Mouse (Mus musculus): ENCODE results near the gene Slc9a5.

The Slc9a5 gene

GRCm38 (mm10) chr8:105348450-105349095 is at the start of gene Slc9a5:
TSS of gene Slc9a5 (plus strand) at chr8:105348843.
- peak; percentile 34 for DNase-seq (ENCODE audit: low spot score)

DNA sequence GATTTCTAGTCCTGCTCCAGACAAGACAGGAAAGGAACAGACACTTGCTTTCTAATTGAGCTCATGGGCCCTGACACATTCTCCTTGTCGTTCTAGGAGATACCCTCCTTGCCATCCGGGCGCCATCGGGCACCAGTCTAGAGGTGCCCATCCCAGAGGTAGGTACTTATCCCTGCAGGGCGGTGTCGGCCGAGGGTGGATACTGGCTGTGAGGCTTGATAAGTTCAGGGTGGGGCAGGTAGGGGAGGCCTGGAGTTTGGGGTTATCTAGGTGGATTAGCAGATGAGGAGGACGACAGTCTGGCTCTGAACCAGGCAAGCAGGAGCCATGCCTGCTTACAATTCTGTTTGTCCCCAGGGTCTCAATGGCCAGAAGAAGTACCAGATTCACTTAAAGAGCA is 48.7 kb upstream of the Slc9a5 start:
- DNase-seq (ENCODE audit: low spot score): no peak

DNA sequence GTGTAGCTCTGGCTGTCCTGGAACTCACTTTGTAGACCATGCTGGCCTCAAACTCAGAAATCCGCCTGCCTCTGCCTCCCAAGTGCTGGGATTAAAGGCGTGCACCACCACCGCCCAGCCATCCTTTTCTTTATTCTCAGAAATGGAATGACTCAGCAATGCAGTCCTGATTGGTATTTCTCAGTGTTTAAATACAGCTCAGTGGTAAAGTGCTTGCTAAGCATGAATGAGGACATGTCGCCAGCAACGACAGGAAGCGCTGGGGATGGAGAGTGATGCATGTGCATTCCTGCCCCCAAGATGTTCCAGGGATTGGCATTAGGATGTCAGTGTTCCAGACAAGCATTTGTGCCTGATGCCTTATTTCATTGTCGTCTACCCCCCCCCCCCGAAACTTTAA is 45.2 kb upstream of the Slc9a5 start:
- no peak for DNase-seq (ENCODE audit: low spot score)

- DNase-seq (ENCODE audit: low spot score): no peak
Measured at GRCm38 (mm10) chr8:105303874-105304273, 44.8 kb upstream of the Slc9a5 start.

DNA sequence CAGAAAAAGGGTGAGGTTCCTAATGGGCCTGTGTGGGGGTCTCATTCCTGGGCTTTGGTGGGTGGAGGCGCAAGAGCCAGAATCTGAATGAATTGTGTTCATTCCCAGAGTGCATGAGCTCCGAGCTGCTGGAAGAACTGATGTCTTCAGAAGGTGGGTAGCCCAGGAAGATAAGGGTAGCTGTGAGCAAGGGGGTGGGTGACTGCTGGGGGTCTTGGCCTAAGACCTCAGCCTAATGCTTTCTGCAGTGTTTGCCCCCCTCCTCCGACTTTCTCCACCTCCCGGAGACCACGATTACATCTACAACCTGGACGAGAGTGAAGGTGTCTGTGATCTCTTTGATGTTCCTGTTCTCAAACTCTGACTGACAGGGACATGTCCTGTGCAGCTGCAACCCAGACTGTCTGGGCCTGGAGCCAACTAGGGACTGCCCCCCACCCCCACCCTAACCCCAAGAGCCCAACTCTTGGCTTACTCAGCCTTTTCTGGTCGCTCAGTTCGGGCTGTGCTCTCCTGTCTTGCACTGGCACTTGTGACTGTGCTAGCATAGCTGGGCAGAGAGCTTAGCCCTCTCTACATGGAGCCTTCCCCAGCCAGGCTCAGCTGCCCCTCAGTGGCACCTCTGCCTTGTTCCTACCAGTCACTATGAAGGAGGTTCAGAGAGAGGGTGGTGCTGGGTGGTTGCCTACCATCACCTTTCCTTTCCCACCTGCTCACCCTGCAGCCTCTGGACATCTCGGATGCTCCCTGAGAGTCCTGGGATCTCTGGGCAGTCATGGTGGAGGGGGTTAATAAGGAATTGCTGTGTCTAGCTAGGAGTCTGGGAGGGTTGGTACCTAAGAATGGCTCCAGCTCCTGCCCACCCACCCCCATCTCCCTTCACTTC is 44.1 kb upstream of the Slc9a5 start:
- no peak for DNase-seq (ENCODE audit: low spot score)

- DNase-seq (ENCODE audit: low spot score): peak; percentile 42
Measured at GRCm38 (mm10) chr8:105305211-105306145, 43.2 kb upstream of the Slc9a5 start, which contains the start of gene Elmo3. TSS of gene Elmo3 (plus strand) at chr8:105305601.

GRCm38 (mm10) chr8:105306146-105306691 is 42.4 kb upstream of the Slc9a5 start:
- DNase-seq (ENCODE audit: low spot score): no peak

GRCm38 (mm10) chr8:105307670-105308069 is 41.0 kb upstream of the Slc9a5 start:
- no peak for DNase-seq (ENCODE audit: low spot score)

DNA sequence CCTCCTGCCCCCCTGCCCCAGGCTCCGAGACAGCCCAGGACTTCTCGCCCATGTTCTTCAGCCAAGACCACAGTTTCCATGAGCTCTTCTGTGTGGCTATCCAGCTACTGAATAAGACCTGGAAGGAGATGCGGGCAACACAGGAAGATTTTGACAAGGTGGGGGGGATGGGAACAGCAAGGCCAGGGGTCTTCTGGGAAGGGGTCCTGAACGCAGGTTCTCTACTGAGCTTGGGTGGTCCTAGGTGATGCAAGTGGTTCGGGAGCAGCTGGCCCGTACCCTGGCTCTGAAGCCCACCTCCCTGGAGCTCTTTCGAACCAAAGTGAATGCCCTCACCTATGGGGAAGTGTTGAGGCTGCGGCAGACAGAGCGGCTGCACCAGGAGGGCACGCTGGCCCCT is 40.2 kb upstream of the Slc9a5 start:
- DNase-seq (ENCODE audit: low spot score): no peak

DNA sequence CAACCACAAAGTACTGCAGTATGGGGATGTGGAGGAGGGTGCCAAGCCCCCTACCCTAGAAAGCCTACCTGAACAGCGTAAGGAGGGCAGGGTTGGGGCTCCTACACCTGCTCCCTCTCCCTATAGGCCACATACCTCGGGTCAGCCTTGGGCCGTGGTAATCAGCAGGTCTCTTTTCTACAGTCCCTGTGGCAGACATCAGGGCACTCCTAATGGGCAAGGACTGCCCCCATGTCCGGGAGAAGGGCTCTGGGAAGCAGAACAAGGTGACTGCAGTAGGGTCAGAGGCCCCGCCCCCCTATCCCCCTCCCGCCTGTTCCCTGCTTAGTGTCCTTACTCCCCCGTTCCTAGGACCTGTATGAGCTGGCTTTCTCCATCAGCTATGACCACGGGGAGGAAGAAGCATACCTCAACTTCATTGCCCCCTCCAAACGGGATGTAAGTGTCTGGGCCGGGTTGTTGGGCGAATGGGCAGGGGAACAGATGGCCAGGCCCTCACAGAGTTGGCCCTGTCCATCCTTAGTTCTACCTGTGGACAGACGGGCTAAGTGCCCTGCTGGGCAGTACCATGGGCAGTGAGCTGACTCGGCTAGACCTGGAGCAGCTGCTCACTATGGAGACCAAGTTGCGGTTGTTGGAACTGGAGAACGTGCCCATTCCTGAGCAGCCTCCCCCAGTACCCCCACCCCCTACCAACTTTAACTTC is 39.3 kb upstream of the Slc9a5 start:
- no peak for DNase-seq (ENCODE audit: low spot score)

DNA sequence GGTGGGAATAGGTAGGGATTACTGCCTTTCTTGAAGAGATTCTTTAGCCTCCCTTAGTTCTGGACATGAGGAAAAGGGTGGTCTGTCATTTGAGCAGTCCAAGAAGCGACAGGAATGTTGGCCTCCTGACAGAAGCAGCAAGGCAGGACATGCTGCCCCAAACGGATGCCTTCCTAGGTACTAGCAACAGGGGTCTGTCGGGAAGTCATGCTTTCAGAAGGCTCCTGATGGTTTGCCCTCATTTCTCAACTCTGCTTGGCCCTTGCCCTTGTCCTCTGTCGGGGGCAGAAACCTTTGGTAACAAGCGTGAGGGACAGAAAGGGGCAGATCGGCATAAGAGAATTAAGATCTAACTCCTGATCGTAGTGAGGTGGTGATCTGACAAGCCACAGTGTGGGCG is 38.5 kb upstream of the Slc9a5 start:
- no peak for DNase-seq (ENCODE audit: low spot score)

DNA sequence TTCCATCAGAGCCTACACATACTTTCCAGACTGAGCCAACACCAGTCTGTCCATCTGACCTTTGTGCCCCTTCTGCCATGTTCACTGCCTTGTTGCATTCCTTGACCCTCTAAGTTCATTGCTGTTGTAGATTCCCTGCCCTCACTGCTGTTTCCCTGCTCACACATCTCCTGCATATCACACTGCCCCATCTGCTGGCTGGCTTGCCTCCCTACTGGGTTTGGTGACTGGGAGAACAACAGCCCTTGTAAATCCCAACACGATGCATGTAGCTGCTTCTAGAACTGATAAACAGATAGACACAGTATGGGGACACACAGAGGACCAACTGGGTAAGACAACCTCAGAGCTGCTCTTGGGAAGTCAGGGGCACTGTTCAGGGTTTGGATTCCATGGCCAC is 36.9 kb upstream of the Slc9a5 start:
- DNase-seq (ENCODE audit: low spot score): no peak

DNA sequence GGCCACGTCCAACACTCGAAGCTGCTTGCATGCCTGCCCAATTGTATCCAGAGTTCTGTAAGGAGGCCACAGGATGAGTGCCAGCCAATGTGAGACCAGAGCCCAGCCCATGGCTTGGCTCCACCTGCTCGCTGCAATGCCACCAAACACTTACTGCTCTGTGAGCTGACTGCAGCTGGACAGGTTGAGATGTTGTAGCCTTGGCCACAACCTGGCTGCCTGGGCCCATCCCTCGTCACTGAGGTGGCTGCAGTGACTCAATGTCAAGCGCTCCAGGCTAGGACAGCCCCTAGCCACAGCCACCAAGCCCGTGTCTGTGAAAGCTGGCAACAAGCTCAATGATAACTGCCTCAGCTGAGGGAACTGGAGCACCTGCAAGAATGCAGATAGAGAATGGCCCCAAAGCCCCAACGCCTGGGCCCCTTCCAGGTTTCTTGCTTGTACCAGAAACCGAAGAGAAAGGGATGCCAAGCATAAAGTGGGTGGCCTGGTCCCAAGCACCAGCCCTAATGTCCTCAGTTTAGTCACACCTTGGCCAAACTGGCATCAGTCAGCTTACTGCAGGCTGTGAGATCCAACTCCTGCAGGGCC is 35.7 kb upstream of the Slc9a5 start:
- DNase-seq (ENCODE audit: low spot score): no peak

- DNase-seq (ENCODE audit: low spot score): no peak
Measured at GRCm38 (mm10) chr8:105313622-105314402, 34.8 kb upstream of the Slc9a5 start.

DNA sequence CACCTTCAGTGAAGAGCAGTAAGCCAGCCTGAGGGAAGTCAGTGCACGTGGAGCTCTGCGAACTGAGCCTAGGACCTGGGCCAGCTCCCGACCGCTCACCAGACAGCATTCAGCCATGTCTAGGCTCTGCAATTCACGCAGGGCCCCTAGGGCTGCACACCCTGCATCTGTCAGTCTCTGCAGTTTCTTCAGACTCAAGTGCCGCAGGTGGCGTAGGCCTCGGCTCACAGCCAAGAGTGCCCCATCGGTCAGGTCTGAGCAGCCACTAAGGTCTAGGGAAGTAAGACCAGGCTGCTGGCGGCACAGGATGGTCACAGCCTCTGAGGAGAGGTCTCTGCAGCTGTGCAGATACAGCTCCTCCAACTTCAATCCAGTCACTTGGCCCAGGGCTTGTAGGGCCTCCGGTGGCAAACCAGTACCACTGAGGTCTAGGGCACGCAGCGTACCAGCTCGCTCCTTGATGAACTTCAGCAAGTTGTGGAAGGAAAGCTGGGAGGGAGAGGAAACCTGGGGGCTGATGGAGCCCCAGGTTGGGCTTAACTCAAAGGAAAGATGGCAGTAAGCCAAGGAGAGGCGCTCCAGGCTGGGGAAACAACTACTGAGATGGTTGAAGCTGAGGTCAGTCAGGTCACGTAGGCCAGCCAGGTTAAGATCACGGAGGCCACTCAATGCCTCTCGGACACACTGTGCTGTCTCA is 33.4 kb upstream of the Slc9a5 start:
- DNase-seq (ENCODE audit: low spot score): no peak

- no peak for DNase-seq (ENCODE audit: low spot score)
Measured at GRCm38 (mm10) chr8:105317941-105318340, 30.7 kb upstream of the Slc9a5 start.

DNA sequence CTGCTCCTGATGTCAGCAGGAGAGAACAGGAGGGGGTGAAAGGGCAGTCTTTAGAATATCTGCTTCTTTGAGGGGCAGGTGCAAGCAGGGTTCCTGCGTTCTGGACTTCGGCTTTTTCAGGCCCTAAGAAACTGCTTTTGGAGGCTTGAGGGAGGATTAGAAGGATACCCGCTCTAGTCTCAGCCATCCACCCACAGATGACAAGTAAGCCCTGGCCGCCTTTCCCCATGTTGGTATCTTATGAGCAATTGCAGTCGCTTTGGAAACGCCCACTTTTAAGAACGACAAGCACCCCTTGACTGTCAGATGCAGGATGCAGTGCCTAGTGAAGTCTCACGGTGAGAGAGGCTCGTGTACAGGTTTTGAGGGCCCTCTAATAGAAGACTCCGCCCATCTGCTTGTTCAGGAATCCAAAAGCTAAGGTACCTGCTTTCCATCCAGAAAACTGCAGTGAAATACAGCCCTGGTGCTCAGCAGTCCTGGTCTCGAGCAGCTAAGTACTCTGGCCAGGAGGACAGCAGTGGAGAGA is 29.9 kb upstream of the Slc9a5 start:
- DNase-seq (ENCODE audit: low spot score): no peak

DNA sequence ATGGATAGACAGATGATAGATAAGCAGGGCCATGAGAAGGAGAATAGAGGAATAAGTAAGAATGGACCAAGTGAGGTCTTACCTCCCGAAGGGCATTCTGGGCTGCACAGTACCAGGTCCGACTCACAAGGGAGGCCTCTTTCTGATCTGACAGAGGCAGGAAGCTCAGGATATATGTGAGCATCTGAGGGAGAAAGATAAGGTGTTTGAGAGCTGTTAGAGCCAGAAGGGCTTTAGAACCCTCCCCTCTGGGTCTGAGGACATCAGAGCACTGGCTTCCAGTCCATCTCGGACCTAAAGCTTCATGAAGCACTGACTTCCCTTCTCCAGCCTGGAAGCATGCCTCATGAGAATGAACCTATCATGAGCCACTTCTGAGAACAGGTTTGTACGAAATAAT is 25.5 kb upstream of the Slc9a5 start:
- no peak for DNase-seq (ENCODE audit: low spot score)

DNA sequence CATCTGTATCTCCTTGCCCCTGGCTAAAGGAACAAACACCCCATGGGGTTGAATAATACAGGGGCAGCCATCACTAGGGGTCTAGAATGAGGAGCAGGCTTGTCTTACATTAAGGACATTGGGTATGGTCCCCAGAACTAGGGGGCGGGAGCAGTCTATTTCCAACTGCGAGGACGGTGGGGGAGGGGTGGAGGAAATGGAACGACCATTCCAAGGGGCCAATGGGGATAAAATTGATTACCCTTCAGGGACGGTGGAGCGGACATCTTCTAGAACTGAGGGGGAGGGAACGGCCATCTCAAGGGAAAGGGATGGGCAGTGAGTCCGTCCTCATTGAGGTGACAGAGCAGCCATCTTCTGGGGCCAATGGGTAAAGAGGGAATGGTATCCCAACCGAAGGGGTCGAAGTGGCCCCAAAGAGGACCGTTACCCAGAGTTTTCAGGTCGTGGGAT is 23.0 kb upstream of the Slc9a5 start:
- DNase-seq (ENCODE audit: low spot score): no peak
